Mouse (Mus musculus): ENCODE data around the gene Ap1ar.

DNA sequence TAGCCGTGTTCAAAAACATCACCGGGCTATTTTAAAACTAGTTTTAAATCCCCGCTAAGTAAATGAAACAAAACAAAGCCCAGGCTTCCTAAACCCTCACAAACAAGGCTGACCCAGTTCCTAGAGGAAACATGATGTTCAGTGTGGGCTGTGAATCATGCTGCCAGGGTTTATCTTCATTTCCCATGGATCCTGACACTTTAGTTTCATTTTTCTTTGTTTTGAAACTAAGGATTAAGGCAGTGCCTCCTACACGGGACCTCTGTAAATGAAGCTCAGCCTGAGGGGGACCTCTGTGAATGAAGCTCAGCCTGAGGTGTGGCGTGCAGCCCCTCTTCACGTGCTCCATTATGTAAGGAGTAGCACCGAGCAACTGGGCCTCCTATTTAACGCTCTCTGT is 34.5 kb downstream of the Ap1ar start:
- TF ChIP-seq CTCF (IDR thresholded peaks at IDR 0.05; ENCODE audit: extremely low read depth, insufficient read depth, low read length) = no peak
- no peak for TF ChIP-seq POLR2A (IDR thresholded peaks at IDR 0.05; ENCODE audit: extremely low read depth, insufficient read depth, low read length)

Data from cortical plate, adult 2 months (tissue).